Mouse (Mus musculus): ENCODE measurements around the gene Limch1.

Gene Limch1

GRCm38 (mm10) chr5:66979332-66980218, 233.9 kb downstream of the Limch1 start:
- CTCF ChIA-PET: interaction anchor here (0.7 kb wide), 1 partner anchor 240 kb away, joined by 6 read pairs; no protein-coding TSS in a partner anchor

GRCm38 (mm10) chr5:66980862-66981261, 235.2 kb downstream of the Limch1 start:
- CTCF ChIA-PET: no interaction called here

GRCm38 (mm10) chr5:66983104-66983503, 237.5 kb downstream of the Limch1 start:
- CTCF ChIA-PET: no interaction called here

- CTCF ChIA-PET: no interaction called here
Observed at GRCm38 (mm10) chr5:66988926-66989325, 243.3 kb downstream of the Limch1 start.

- CTCF ChIA-PET: no interaction called here
Observed at GRCm38 (mm10) chr5:66989531-66989930, 243.9 kb downstream of the Limch1 start.

GRCm38 (mm10) chr5:66992401-66992800, 246.8 kb downstream of the Limch1 start:
- CTCF ChIA-PET: no interaction called here

- CTCF ChIA-PET: interaction anchor here (0.7 kb wide), 1 partner anchor 961 kb away, joined by 9 read pairs; no protein-coding TSS in a partner anchor
Observed at GRCm38 (mm10) chr5:66993076-66993475, 247.4 kb downstream of the Limch1 start.

- CTCF ChIA-PET: no interaction called here
Observed at GRCm38 (mm10) chr5:66996124-66996523, 250.5 kb downstream of the Limch1 start.

- CTCF ChIA-PET: no interaction called here
Observed at GRCm38 (mm10) chr5:66996886-66997599, 251.4 kb downstream of the Limch1 start.

- CTCF ChIA-PET: no interaction called here
Observed at GRCm38 (mm10) chr5:66997600-66997930, 251.9 kb downstream of the Limch1 start.

- CTCF ChIA-PET: no interaction called here
Observed at GRCm38 (mm10) chr5:66998341-66998740, 252.7 kb downstream of the Limch1 start.

- CTCF ChIA-PET: interaction anchor here (0.7 kb wide), 1 partner anchor 95 kb away, joined by 4 read pairs; no protein-coding TSS in a partner anchor
Observed at GRCm38 (mm10) chr5:67002346-67002745, 256.7 kb downstream of the Limch1 start.

GRCm38 (mm10) chr5:67004619-67005018, 259.0 kb downstream of the Limch1 start:
- CTCF ChIA-PET: no interaction called here

GRCm38 (mm10) chr5:67011043-67011870, 265.6 kb downstream of the Limch1 start:
- CTCF ChIA-PET: no interaction called here

GRCm38 (mm10) chr5:67011985-67012384, 266.4 kb downstream of the Limch1 start:
- CTCF ChIA-PET: no interaction called here

GRCm38 (mm10) chr5:67013926-67014325, 268.3 kb downstream of the Limch1 start:
- CTCF ChIA-PET: no interaction called here

GRCm38 (mm10) chr5:67016450-67016849, 270.8 kb downstream of the Limch1 start:
- CTCF ChIA-PET: no interaction called here

- CTCF ChIA-PET: no interaction called here
Observed at GRCm38 (mm10) chr5:67024459-67025050, 278.9 kb downstream of the Limch1 start.

GRCm38 (mm10) chr5:67025095-67025494, 279.5 kb downstream of the Limch1 start:
- CTCF ChIA-PET: no interaction called here

- CTCF ChIA-PET: no interaction called here
Observed at GRCm38 (mm10) chr5:67025581-67025980, 280.0 kb downstream of the Limch1 start.

GRCm38 (mm10) chr5:67028786-67029185, 283.2 kb downstream of the Limch1 start:
- CTCF ChIA-PET: no interaction called here

- CTCF ChIA-PET: no interaction called here
Observed at GRCm38 (mm10) chr5:67029946-67030345, 284.3 kb downstream of the Limch1 start.

Measured in spleen, embryonic (tissue).